Mouse (Mus musculus) limb, embryonic 14.5 days (tissue): ENCODE results near the gene Zfp51. TPM values are rescaled to one million over a fixed set of nuclear protein-coding genes. Genes with fewer than 3 reads are reported as not detected.

Source experiments
- ATAC-seq: fragments of 200-750 bp; cut with Nextera tagmentation; 2 replicates; pipeline ENCODE4 v1.8.0; 2017; ENCODE audit warnings: low read depth, moderate number of reproducible peaks, moderate TSS enrichment; ENCODE audit not compliant: low FRiP score
- DNase-seq: peaks from one replicate; pipeline ENCODE4 v3.0.0-alpha.2; 2015; ENCODE audit warnings: low spot score
- H3K27ac ChIP-seq: fragments of 300-500 bp; sonication (generic); replicated peaks from 2 replicates; pipeline ENCODE4 v1.5.1; 2014; ENCODE audit warnings: low read depth, mild to moderate bottlenecking, low read length, moderate library complexity, mixed read lengths
- H3K27me3 ChIP-seq: fragments of 300-500 bp; sonication (generic); 2 replicates; pipeline ENCODE4 v1.6.1; 2014; ENCODE audit warnings: low read length, mixed read lengths; ENCODE audit not compliant: control insufficient read depth, insufficient read depth
- H3K36me3 ChIP-seq: fragments of 300-500 bp; sonication (generic); 2 replicates; pipeline ENCODE4 v1.6.1; 2014; ENCODE audit warnings: mild to moderate bottlenecking, low read length, moderate library complexity, mixed read lengths; ENCODE audit not compliant: control insufficient read depth, insufficient read depth
- H3K4me1 ChIP-seq: fragments of 300-500 bp; sonication (generic); 2 replicates; pipeline ENCODE4 v1.6.1; 2014; ENCODE audit warnings: antibody characterized with exemption, low read length, mixed read lengths; ENCODE audit not compliant: control insufficient read depth, insufficient read depth
- H3K4me2 ChIP-seq: fragments of 300-500 bp; sonication (generic); replicated peaks from 2 replicates; pipeline ENCODE4 v1.6.1; 2014; ENCODE audit warnings: low read depth, mild to moderate bottlenecking, low read length, moderate library complexity; ENCODE audit not compliant: severe bottlenecking
- H3K4me3 ChIP-seq: fragments of 300-500 bp; sonication (generic); replicated peaks from 2 replicates; pipeline ENCODE4 v1.5.1; 2014; ENCODE audit warnings: low read length
- H3K9ac ChIP-seq: fragments of 300-500 bp; sonication (generic); 2 replicates; pipeline ENCODE4 v1.6.1; 2014; ENCODE audit warnings: mild to moderate bottlenecking, low read depth, low read length, moderate library complexity; ENCODE audit not compliant: severe bottlenecking
- H3K9me3 ChIP-seq: fragments of 300-500 bp; sonication (generic); 2 replicates; pipeline ENCODE4 v1.6.1; 2016; ENCODE audit warnings: low read length; ENCODE audit not compliant: control insufficient read depth
- POLR2A ChIP-seq: fragments of 200-500 bp; IDR thresholded peaks from 2 replicates; pipeline ENCODE4 v1.8.0; 2012; ENCODE audit warnings: inconsistent platforms, mild to moderate bottlenecking, moderate library complexity, borderline replicate concordance; ENCODE audit not compliant: insufficient read depth, insufficient read length; ENCODE audit errors: extremely low read depth
- WGBS: fragments of 180-500 bp; shearing (Covaris S2); extraction: QIAGEN DNeasy Blood & Tissue Kit; methylation state at CpG from one replicate; pipeline ENCODE4 v1.1.7; 2014; 5-methylcytosine and 5-hydroxymethylcytosine counted together
- polyA plus RNA-seq, 2 experiments: library from polyadenylated mRNA; depleted of rRNA in 1 of 2; stranded (reverse) in 1 of 2; unstranded in 1 of 2; fragments of >200 nt; fragmentation: Nextera tagmentation in 1 of 2; extraction: Ambion mirVana in 1 of 2; gene quantifications; 2 replicates each; pipeline versions ENCODE4 v1.2.1 to v1.2.3; 2012 to 2014

Gene Zfp51
- polyA plus RNA-seq, 2 experiments: 7.1 to 14.7 TPM

- H3K36me3 ChIP-seq: peaks cover 6% of the 10 kb centered on the region; the same call in 1 of the 2 replicates
- WGBS: under 1% methylated on average over 34 of the region's 34 CpGs
- no peaks in the 10 kb centered on the region for H3K27me3 ChIP-seq
- peak within 1 kb of the TSS; percentile 71 for H3K4me3 ChIP-seq
- peak within 1 kb of the TSS; percentile 57 for H3K4me2 ChIP-seq
- peak; percentile 84 for DNase-seq
- 0 out of 2 replicates have a peak within 1 kb of the TSS, but pooled peaks have one; percentile 52 for H3K27ac ChIP-seq
- H3K4me1 ChIP-seq: peaks cover 3% of the 10 kb centered on the region; the same call in 1 of the 2 replicates
- H3K9ac ChIP-seq: peak within 1 kb of the TSS; percentile 69
- TF ChIP-seq POLR2A: peak; percentile 14; the same call in 1 of the 2 replicates
- ATAC-seq: peak; percentile 100
- H3K9me3 ChIP-seq: no peaks in the 10 kb centered on the region
Measured at GRCm38 (mm10) chr17:21488760-21489499, 38.8 kb downstream of the Zfp51 start, which contains the start of gene Zfp53. Zfp53 (plus strand) TSS chr17:21488998.

GRCm38 (mm10) chr17:21489500-21490001 is 39.4 kb downstream of the Zfp51 start:
- Histone ChIP-seq H3K9me3 (no peaks in the 10 kb centered on the region), H3K9ac (peak overlapping the region; percentile 69), H3K4me3 (peak overlapping the region; percentile 71), H3K27me3 (no peaks in the 10 kb centered on the region), H3K36me3 (peaks cover 6% of the 10 kb centered on the region), H3K27ac (no peak overlapping the region), H3K4me2 (peak overlapping the region; percentile 57), H3K4me1 (peaks cover 3% of the 10 kb centered on the region; the same call in 1 of the 2 replicates)
- ATAC-seq: no peak
- DNase-seq: no peak
- WGBS: 23% methylated on average over 8 of the region's 8 CpGs
- TF ChIP-seq POLR2A: no peak

- no peak overlapping the region for H3K27ac ChIP-seq
- ATAC-seq: no peak
- no peak overlapping the region for H3K9ac ChIP-seq
- H3K4me1 ChIP-seq: no peaks in the 10 kb centered on the region
- no peaks in the 10 kb centered on the region for H3K9me3 ChIP-seq
- TF ChIP-seq POLR2A: no peak
- WGBS: 65% methylated on average over 1 of the region's 1 CpGs
- H3K4me2 ChIP-seq: no peak overlapping the region
- H3K4me3 ChIP-seq: no peak overlapping the region
- no peaks in the 10 kb centered on the region for H3K27me3 ChIP-seq
- DNase-seq: no peak
- peaks cover 9% of the 10 kb centered on the region; the same call in 1 of the 2 replicates for H3K36me3 ChIP-seq
Measured at GRCm38 (mm10) chr17:21501365-21501764, 51.2 kb downstream of the Zfp51 start.

DNA sequence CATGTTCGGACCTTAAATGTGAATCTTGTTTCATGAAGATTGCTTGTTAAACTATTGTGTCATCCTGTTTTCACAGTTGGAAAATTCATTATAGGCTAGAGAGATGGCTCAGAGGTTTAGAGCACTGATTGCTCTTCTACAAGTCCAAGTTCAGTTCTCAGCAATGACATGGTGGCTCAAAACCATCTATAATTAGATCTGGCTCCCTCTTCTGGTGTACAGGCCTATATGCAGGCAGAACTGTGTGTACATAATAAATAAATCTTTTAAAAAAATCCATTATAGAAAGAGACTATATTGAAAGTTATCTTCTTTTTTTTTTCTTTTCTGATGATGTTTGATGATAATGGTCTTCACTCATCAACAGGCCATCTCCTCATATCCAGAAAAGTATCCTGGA is 54.4 kb downstream of the Zfp51 start:
- no peak for ATAC-seq
- no peak for DNase-seq
- H3K4me1 ChIP-seq: no peaks in the 10 kb centered on the region
- H3K9me3 ChIP-seq: no peaks in the 10 kb centered on the region
- H3K9ac ChIP-seq: no peak overlapping the region
- no peak overlapping the region for H3K27ac ChIP-seq
- H3K4me2 ChIP-seq: no peak overlapping the region
- H3K36me3 ChIP-seq: peaks cover 21% of the 10 kb centered on the region
- WGBS: 88% methylated on average over 1 of the region's 1 CpGs
- no peaks in the 10 kb centered on the region for H3K27me3 ChIP-seq
- TF ChIP-seq POLR2A: no peak
- H3K4me3 ChIP-seq: no peak overlapping the region

GRCm38 (mm10) chr17:21506258-21506657 is 56.1 kb downstream of the Zfp51 start:
- Histone ChIP-seq H3K4me2 (no peak overlapping the region), H3K9me3 (no peaks in the 10 kb centered on the region), H3K9ac (no peak overlapping the region), H3K27ac (no peak overlapping the region), H3K36me3 (peaks cover 23% of the 10 kb centered on the region), H3K4me3 (no peak overlapping the region), H3K27me3 (no peaks in the 10 kb centered on the region), H3K4me1 (no peaks in the 10 kb centered on the region)
- TF ChIP-seq POLR2A: no peak
- DNase-seq (no peak), ATAC-seq (no peak)
- 94% methylated on average over 3 of the region's 3 CpGs for WGBS
